Mouse (Mus musculus): Measurements from ENCODE around the gene Iffo1.

The Iffo1 gene

GRCm38 (mm10) chr6:125192016-125192714 lies 47.1 kb downstream of the Iffo1 start:
- peak; percentile 94 for DNase-seq (ENCODE audit: low spot score)

DNA sequence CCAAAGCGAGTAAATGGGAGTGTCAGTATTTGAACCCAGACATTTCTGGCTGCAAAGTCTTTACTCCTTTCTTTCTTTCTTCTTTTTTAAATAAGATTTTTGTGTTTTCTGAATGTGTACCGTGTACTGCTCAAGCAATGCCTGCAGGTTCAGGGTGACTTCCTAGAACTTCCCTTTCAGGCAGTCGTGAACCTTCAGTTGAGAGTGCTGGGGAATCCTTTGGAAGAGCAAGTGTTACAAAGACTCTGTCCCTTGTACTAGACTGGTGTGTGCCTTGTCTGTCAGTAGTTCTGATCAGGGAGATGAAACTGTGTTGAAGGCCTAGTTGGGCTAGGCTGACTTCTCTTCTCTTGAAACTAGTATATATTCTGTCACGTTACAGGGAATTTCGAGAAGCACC lies 47.8 kb downstream of the Iffo1 start:
- DNase-seq (ENCODE audit: low spot score), result peak; percentile 27

- DNase-seq (ENCODE audit: low spot score), result peak; percentile 42
These were observed 48.3 kb downstream of the Iffo1 start for GRCm38 (mm10) chr6:125193390-125193789.

DNA sequence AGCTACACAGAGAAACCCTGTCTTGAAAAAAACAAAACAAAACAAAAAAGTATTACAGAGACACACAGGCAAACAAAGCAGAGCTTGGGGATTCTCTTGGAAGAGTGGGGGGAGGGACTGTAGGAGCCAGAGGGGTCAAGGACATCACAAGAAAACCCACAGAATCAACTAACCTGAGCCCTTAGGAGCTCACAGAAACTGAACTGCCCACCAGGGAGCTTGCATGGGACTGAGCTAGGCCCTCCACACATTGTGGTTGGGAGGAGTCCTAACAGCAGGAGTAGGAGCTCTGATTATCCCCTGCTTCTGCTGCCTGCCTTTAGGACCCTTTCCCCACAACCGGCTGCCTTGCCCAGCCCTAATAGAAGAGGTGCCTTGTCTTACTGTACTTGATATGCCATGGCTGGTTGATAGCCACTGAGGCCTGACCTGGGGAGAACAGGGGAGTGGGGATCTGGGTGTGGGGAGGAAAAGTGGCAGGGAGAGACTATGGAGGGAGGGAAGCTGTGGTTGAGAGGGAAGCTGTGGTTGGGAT lies 50.6 kb downstream of the Iffo1 start:
- no peak for DNase-seq (ENCODE audit: low spot score)

DNA sequence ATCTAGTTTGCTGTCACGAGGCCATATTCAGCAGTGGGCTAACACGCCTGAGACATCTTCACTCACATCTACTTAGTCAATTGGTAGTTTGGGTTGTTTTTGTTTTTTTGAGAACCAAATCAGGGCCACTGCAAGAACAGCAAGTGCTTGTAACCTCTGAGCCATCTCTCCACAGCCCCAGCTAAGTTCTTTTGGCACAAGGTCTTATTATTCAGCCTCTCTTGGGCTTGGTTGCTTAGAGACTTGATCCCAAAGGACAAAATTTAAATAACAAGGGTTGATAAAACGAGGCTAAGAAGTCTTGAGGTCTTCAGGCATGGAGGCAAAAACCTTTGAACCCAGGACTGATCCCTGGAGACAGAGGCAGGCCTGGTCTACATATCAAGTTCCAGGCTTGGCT lies 51.3 kb downstream of the Iffo1 start:
- no peak for DNase-seq (ENCODE audit: low spot score)

- DNase-seq (ENCODE audit: low spot score), result no peak
These were observed 52.1 kb downstream of the Iffo1 start for GRCm38 (mm10) chr6:125197166-125197565.

DNA sequence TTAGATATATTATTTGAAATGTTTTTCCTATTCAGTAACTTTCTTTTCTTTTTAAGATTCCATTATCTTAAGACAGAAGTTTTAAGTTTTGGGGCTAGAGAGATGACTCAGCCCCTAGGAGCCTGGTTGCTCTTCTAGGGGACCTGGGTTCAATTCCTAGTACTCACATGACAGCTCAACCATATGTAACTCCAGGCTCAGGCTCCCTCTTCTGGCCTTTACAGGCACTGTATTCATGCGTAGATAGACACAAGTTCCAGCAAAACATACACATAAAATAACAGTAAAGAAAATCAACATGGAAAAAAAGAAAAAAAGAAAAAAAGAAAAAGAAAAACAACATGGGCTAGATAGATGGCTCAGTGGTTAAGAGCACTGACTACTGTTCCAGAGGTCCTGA lies 65.4 kb downstream of the Iffo1 start:
- no peak for DNase-seq (ENCODE audit: low spot score)

Measured in c-Kit-positive CD71-positive TER-119-positive erythroid progenitor cells, embryonic 14.5 days (primary cell).